In genomic region chr3:151836871-151837680, GRCm38 (mm10) we compare ENCODE assay signal across 7 mouse cellular contexts. TPM values are rescaled to one million over a fixed set of nuclear protein-coding genes. Genes with fewer than 3 reads are reported as not detected.
DNase-seq lines count a peak whose midpoint lies in the region; ATAC-seq and TF ChIP-seq lines count a peak whose summit lies in the region.

Gene Ptgfr, minus strand, starts transcription at chr3:151837630.

- H3K36me3 ChIP-seq in intestine, embryonic 15.5 days: no peaks in the 10 kb centered on the region
- no peaks in the 10 kb centered on the region for H3K36me3 ChIP-seq in liver, embryonic 11.5 days (ENCODE audit: control insufficient read depth, insufficient read depth, low read length)
- H3K36me3 ChIP-seq in midbrain, postnatal 0 days (ENCODE audit: insufficient read depth, low read length): no peaks in the 10 kb centered on the region

- peak; percentile 68 for TF ChIP-seq CTCF in midbrain, postnatal 0 days (IDR thresholded peaks at IDR 0.05)

- H3K9me3 ChIP-seq in intestine, embryonic 15.5 days: no peaks in the 10 kb centered on the region
- H3K9me3 ChIP-seq in liver, embryonic 11.5 days (ENCODE audit: control insufficient read depth, low read length): no peaks in the 10 kb centered on the region
- no peaks in the 10 kb centered on the region for H3K9me3 ChIP-seq in midbrain, postnatal 0 days (ENCODE audit: low read length)

- no peak within 1 kb of the TSS for H3K27ac ChIP-seq in intestine, embryonic 15.5 days
- H3K27ac ChIP-seq in liver, embryonic 11.5 days (ENCODE audit: low read depth, low read length): no peak within 1 kb of the TSS
- H3K27ac ChIP-seq in midbrain, postnatal 0 days (ENCODE audit: low read depth, low read length): no peak within 1 kb of the TSS

- no peaks in the 10 kb centered on the region for H3K27me3 ChIP-seq in intestine, embryonic 15.5 days (replicated peaks)
- H3K27me3 ChIP-seq in liver, embryonic 11.5 days (replicated peaks; ENCODE audit: control insufficient read depth, insufficient read depth, low read length): peaks cover 15% of the 10 kb centered on the region
- H3K27me3 ChIP-seq in midbrain, postnatal 0 days (ENCODE audit: insufficient read depth, low read length): 0 out of 2 replicates have a peak, but pooled peaks cover 8% of the 10 kb centered on the region

- peak within 1 kb of the TSS; percentile 93 for H3K4me2 ChIP-seq in intestine, embryonic 15.5 days (replicated peaks)
- peak within 1 kb of the TSS; percentile 73 for H3K4me2 ChIP-seq in liver, embryonic 11.5 days
- H3K4me2 ChIP-seq in midbrain, postnatal 0 days (ENCODE audit: low read depth, low read length, poor library complexity, severe bottlenecking): peak within 1 kb of the TSS; percentile 95

- H3K9ac ChIP-seq in intestine, embryonic 15.5 days: peak within 1 kb of the TSS; percentile 38
- H3K9ac ChIP-seq in liver, embryonic 11.5 days (ENCODE audit: low read depth, low read length): no peak within 1 kb of the TSS
- H3K9ac ChIP-seq in midbrain, postnatal 0 days (replicated peaks; ENCODE audit: low read length, poor library complexity, severe bottlenecking): peak within 1 kb of the TSS; percentile 46

- H3K4me3 ChIP-seq in intestine, embryonic 15.5 days (replicated peaks): peak within 1 kb of the TSS; percentile 40
- peak within 1 kb of the TSS; percentile 40 for H3K4me3 ChIP-seq in liver, embryonic 11.5 days (ENCODE audit: low read depth, low read length)
- peak within 1 kb of the TSS; percentile 44 for H3K4me3 ChIP-seq in midbrain, postnatal 0 days (ENCODE audit: low read depth, low read length)

- H3K4me1 ChIP-seq in intestine, embryonic 15.5 days (replicated peaks): peaks cover 14% of the 10 kb centered on the region; the same call in 1 of the 2 replicates
- no peaks in the 10 kb centered on the region for H3K4me1 ChIP-seq in liver, embryonic 11.5 days (replicated peaks; ENCODE audit: control insufficient read depth, insufficient read depth, low read length)
- 0 out of 2 replicates have a peak, but pooled peaks cover 3% of the 10 kb centered on the region for H3K4me1 ChIP-seq in midbrain, postnatal 0 days (ENCODE audit: insufficient read depth, low read length)

- WGBS in intestine, embryonic 15.5 days: under 1% methylated on average over 30 of the region's 30 CpGs
- 3% methylated on average over 30 of the region's 30 CpGs for WGBS in liver, embryonic 11.5 days
- WGBS in midbrain, postnatal 0 days: under 1% methylated on average over 30 of the region's 30 CpGs

- peak; percentile 87 for ATAC-seq in intestine, embryonic 15.5 days
- peak; percentile 64; the same call in 1 of the 2 replicates for ATAC-seq in liver, embryonic 11.5 days (replicated peaks; ENCODE audit: low FRiP score)
- peak; percentile 74 for ATAC-seq in midbrain, postnatal 0 days (ENCODE audit: low FRiP score)

- DNase-seq in ZHBTc4 (ENCODE audit: low read depth, low spot score): peak; percentile 34
- DNase-seq in embryo, embryonic 11 days: peak; percentile 82
- DNase-seq in gastrocnemius, postnatal 4 days (ENCODE audit: low spot score in 2 of 2): peak; percentile 53 to 73
- peak; percentile 57 for DNase-seq in liver, embryonic 11.5 days (ENCODE audit: low spot score)
- peak; percentile 15 for DNase-seq in midbrain, postnatal 0 days (ENCODE audit: low spot score)
- peak; percentile 35 to 75 for DNase-seq in urinary bladder, postnatal 4 days (ENCODE audit: low spot score in 2 of 2)

RNA-seq across cellular contexts. Expression of gene Ptgfr, which starts in this region (rescaled TPM):
- 1 to 10 TPM; 1.7 to 3.6 TPM for total RNA-seq in gastrocnemius, postnatal 4 days (2021)
- polyA plus RNA-seq in intestine, embryonic 15.5 days (2015; fragmentation: Nextera tagmentation; extraction: Ambion mirVana): 0.33 and 0.56 TPM in 2 replicates
- 0.08 and 0.60 TPM in 2 replicates for polyA plus RNA-seq in liver, embryonic 11.5 days (2014; fragmentation: Nextera tagmentation; extraction: Ambion mirVana)
- 1.9 and 2.4 TPM in 2 replicates for total RNA-seq in midbrain, postnatal 0 days (2014; rRNA removed)
- 0.93 and 1.4 TPM in 2 replicates for polyA plus RNA-seq in midbrain, postnatal 0 days (2015; fragmentation: Nextera tagmentation; extraction: Ambion mirVana)

Comparison
In these comparisons a context has a peak if more than half of its experiments do, and no peak if none do; other contexts are left out.
1. Peak in ATAC-seq, H3K4me3 ChIP-seq, H3K9ac ChIP-seq and H3K4me2 ChIP-seq in intestine, embryonic 15.5 days; RNA of the gene not detected or under 1 TPM.
2. Peak in DNase-seq, ATAC-seq, H3K4me3 ChIP-seq and H3K4me2 ChIP-seq in liver, embryonic 11.5 days; RNA of the gene not detected or under 1 TPM.
3. DNase-seq: peak in every context shown above with its lines; median percentile 82 in embryo, embryonic 11 days; 63 in gastrocnemius, postnatal 4 days; 57 in liver, embryonic 11.5 days; 55 in urinary bladder, postnatal 4 days; 34 in ZHBTc4; 15 in midbrain, postnatal 0 days.